Mouse (Mus musculus) lung, postnatal 0 days (tissue): ENCODE results near the gene Fryl.

Experiments used
- CTCF ChIP-seq: IDR thresholded peaks from 2 replicates; pipeline ENCODE4 v1.5.1; 2016; ENCODE audit warnings: antibody characterized with exemption, mild to moderate bottlenecking
- EP300 ChIP-seq: IDR thresholded peaks from 2 replicates; pipeline ENCODE4 v1.6.1; 2016; ENCODE audit warnings: antibody characterized with exemption, mild to moderate bottlenecking, control low read depth

DNA sequence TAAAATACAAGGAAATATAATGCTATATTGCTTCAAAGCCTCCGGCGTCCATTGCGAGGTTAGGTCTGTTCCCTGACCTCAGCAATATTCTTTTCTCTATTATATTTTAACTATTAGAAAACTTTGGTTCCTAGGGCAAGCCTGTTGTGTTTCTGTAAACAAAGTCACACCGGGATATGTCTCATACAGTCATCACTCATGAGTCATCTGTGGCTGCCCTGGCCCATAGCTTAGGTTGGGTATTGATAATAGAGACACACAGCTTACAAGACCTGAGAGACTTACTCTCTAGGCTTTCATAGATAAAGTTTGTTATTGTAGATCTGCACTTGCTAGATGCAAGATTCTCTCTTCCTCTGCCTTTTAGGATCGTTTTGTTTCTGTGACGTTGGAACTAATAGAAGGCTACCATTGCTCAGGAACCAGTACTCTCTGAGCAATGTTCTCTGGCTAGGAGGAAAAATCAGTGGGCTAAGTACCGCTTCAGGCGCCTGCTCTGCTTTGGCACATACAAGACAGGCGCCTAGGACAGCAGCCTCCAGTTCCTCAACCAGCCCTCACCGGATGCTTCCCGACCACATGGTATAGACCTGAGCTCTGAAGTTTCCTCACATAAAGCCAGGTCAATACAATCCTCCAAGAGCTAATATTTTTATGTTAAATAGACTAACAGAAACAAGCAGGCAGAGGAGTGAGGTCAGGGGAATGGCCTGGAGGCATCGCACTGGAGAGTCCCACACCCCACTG is 73.5 kb downstream of the Fryl start:
- no peak for TF ChIP-seq EP300
- TF ChIP-seq CTCF: no peak
